Mouse (Mus musculus) intestine, embryonic 14.5 days (tissue): ENCODE data around the gene Rgs5. TPM values are rescaled to one million over a fixed set of nuclear protein-coding genes. Genes with fewer than 3 reads are reported as not detected.

ENCODE experiments used
- ATAC-seq: fragments of 200-750 bp; cut with Nextera tagmentation; replicated peaks from 2 replicates; pipeline ENCODE4 v1.8.0; 2017; ENCODE audit warnings: low read depth, moderate number of reproducible peaks, moderate TSS enrichment, moderate library complexity; ENCODE audit not compliant: low FRiP score, low TSS enrichment
- DNase-seq: peaks from one replicate; pipeline ENCODE4 v3.0.0-alpha.2; 2018; ENCODE audit warnings: low spot score
- H3K27ac ChIP-seq: fragments of 300-500 bp; sonication (generic); 2 replicates; pipeline ENCODE4 v1.5.1; 2014; ENCODE audit warnings: low read depth, mild to moderate bottlenecking, control low read depth
- H3K27me3 ChIP-seq: fragments of 300-500 bp; sonication (generic); replicated peaks from 2 replicates; pipeline ENCODE4 v1.6.1; 2014; ENCODE audit warnings: low read length, control low read depth; ENCODE audit not compliant: control insufficient read depth, insufficient read depth
- H3K36me3 ChIP-seq: fragments of 300-500 bp; sonication (generic); 2 replicates; pipeline ENCODE4 v1.6.1; 2014; ENCODE audit warnings: low read length, control low read depth; ENCODE audit not compliant: control insufficient read depth, insufficient read depth
- H3K4me1 ChIP-seq: fragments of 300-500 bp; sonication (generic); replicated peaks from 2 replicates; pipeline ENCODE4 v1.6.1; 2014; ENCODE audit warnings: low read length, control low read depth, mixed read lengths; ENCODE audit not compliant: control insufficient read depth, insufficient read depth
- H3K4me2 ChIP-seq: fragments of 300-500 bp; sonication (generic); 2 replicates; pipeline ENCODE4 v1.6.1; 2014; ENCODE audit warnings: low read length
- H3K4me3 ChIP-seq: fragments of 300-500 bp; sonication (generic); 2 replicates; pipeline ENCODE4 v1.5.1; 2014; ENCODE audit warnings: low read depth, low read length, control low read depth, mixed read lengths
- H3K9ac ChIP-seq: fragments of 300-500 bp; sonication (generic); 2 replicates; pipeline ENCODE4 v1.6.1; 2014; ENCODE audit warnings: mild to moderate bottlenecking, low read length
- H3K9me3 ChIP-seq: fragments of 300-500 bp; sonication (generic); 2 replicates; pipeline ENCODE4 v1.6.1; 2016; ENCODE audit warnings: low read length, control low read depth; ENCODE audit not compliant: control insufficient read depth
- WGBS: fragments of 180-500 bp; shearing (Covaris S2); extraction: QIAGEN DNeasy Blood & Tissue Kit; methylation state at CpG from one replicate; pipeline ENCODE4 v1.1.7; 2014; 5-methylcytosine and 5-hydroxymethylcytosine counted together
- polyA plus RNA-seq: library from polyadenylated mRNA; unstranded; fragments of >200 nt; fragmentation: Nextera tagmentation; extraction: Ambion mirVana; gene quantifications from 2 replicates; pipeline ENCODE4 v1.2.1, GENCODE M21; 2014

Rgs5 gene
- polyA plus RNA-seq, 1 experiment from 2014 or later: 20.9 TPM

- no peaks in the 10 kb centered on the region for H3K9me3 ChIP-seq
- no peak for ATAC-seq
- H3K27ac ChIP-seq: no peak overlapping the region
- H3K27me3 ChIP-seq: no peaks in the 10 kb centered on the region
- peaks cover under 1% of the 10 kb centered on the region; the same call in 1 of the 2 replicates for H3K36me3 ChIP-seq
- no peak overlapping the region for H3K4me3 ChIP-seq
- no peak for DNase-seq
- no peak overlapping the region for H3K4me2 ChIP-seq
- 75% methylated on average over 4 of the region's 4 CpGs for WGBS
- H3K4me1 ChIP-seq: no peaks in the 10 kb centered on the region
- no peak overlapping the region for H3K9ac ChIP-seq
These were observed 41.9 kb downstream of the Rgs5 start for GRCm38 (mm10) chr1:169697236-169697635.

- WGBS: 88% methylated on average over 2 of the region's 2 CpGs
These were observed 43.9 kb downstream of the Rgs5 start for GRCm38 (mm10) chr1:169699184-169699583.

GRCm38 (mm10) chr1:169704395-169705087 lies 49.2 kb downstream of the Rgs5 start:
- ATAC-seq (no peak), DNase-seq (no peak)
- no peak overlapping the region for H3K4me3 ChIP-seq
- no peak overlapping the region for H3K4me2 ChIP-seq
- H3K27me3 ChIP-seq: no peaks in the 10 kb centered on the region
- 90% methylated on average over 4 of the region's 4 CpGs for WGBS
- no peak overlapping the region for H3K9ac ChIP-seq
- H3K4me1 ChIP-seq: no peaks in the 10 kb centered on the region
- no peaks in the 10 kb centered on the region for H3K36me3 ChIP-seq
- H3K27ac ChIP-seq: no peak overlapping the region
- H3K9me3 ChIP-seq: no peaks in the 10 kb centered on the region

More at GRCm38 (mm10) chr1:169699184-169699583, 43.9 kb downstream of the Rgs5 start:
- H3K36me3 ChIP-seq: no peaks in the 10 kb centered on the region
- DNase-seq: no peak
- H3K4me1 ChIP-seq: no peaks in the 10 kb centered on the region
- no peaks in the 10 kb centered on the region for H3K9me3 ChIP-seq
- H3K4me3 ChIP-seq: no peak overlapping the region
- no peak overlapping the region for H3K27ac ChIP-seq
- H3K9ac ChIP-seq: no peak overlapping the region
- no peak for ATAC-seq
- no peaks in the 10 kb centered on the region for H3K27me3 ChIP-seq
- H3K4me2 ChIP-seq: no peak overlapping the region

GRCm38 (mm10) chr1:169721836-169722235 lies 66.5 kb downstream of the Rgs5 start:
- WGBS: 78% methylated on average over 2 of the region's 2 CpGs
- no peak overlapping the region for H3K4me2 ChIP-seq

GRCm38 (mm10) chr1:169726319-169726718 lies 71.0 kb downstream of the Rgs5 start:
- no peaks in the 10 kb centered on the region for H3K9me3 ChIP-seq
- no peak overlapping the region for H3K4me2 ChIP-seq
- H3K27me3 ChIP-seq: no peaks in the 10 kb centered on the region
- no peak overlapping the region for H3K27ac ChIP-seq
- WGBS: 67% methylated on average over 3 of the region's 3 CpGs
- no peaks in the 10 kb centered on the region for H3K4me1 ChIP-seq
- no peak for DNase-seq
- H3K4me3 ChIP-seq: no peak overlapping the region
- no peak for ATAC-seq
- H3K36me3 ChIP-seq: no peaks in the 10 kb centered on the region
- H3K9ac ChIP-seq: no peak overlapping the region

More at GRCm38 (mm10) chr1:169721836-169722235, 66.5 kb downstream of the Rgs5 start:
- no peaks in the 10 kb centered on the region for H3K4me1 ChIP-seq
- DNase-seq (no peak), ATAC-seq (no peak)
- no peak overlapping the region for H3K9ac ChIP-seq
- H3K27me3 ChIP-seq: no peaks in the 10 kb centered on the region
- no peak overlapping the region for H3K4me3 ChIP-seq
- no peaks in the 10 kb centered on the region for H3K36me3 ChIP-seq
- H3K27ac ChIP-seq: no peak overlapping the region
- no peaks in the 10 kb centered on the region for H3K9me3 ChIP-seq

GRCm38 (mm10) chr1:169730599-169731100 lies 75.3 kb downstream of the Rgs5 start:
- ATAC-seq: no peak
- H3K9ac ChIP-seq: no peak overlapping the region
- WGBS: 69% methylated on average over 7 of the region's 7 CpGs

GRCm38 (mm10) chr1:169736139-169736538 lies 80.8 kb downstream of the Rgs5 start:
- H3K4me1 ChIP-seq: no peaks in the 10 kb centered on the region
- no peaks in the 10 kb centered on the region for H3K27me3 ChIP-seq
- H3K36me3 ChIP-seq: no peaks in the 10 kb centered on the region
- ATAC-seq (no peak), DNase-seq (no peak)
- H3K4me3 ChIP-seq: no peak overlapping the region
- H3K9me3 ChIP-seq: no peaks in the 10 kb centered on the region
- WGBS: 61% methylated on average over 6 of the region's 6 CpGs
- no peak overlapping the region for H3K9ac ChIP-seq
- H3K4me2 ChIP-seq: no peak overlapping the region
- no peak overlapping the region for H3K27ac ChIP-seq

More at GRCm38 (mm10) chr1:169730599-169731100, 75.3 kb downstream of the Rgs5 start:
- H3K27me3 ChIP-seq: no peaks in the 10 kb centered on the region
- H3K36me3 ChIP-seq: no peaks in the 10 kb centered on the region
- no peak overlapping the region for H3K4me2 ChIP-seq
- no peak overlapping the region for H3K4me3 ChIP-seq
- DNase-seq: no peak
- H3K27ac ChIP-seq: no peak overlapping the region
- no peaks in the 10 kb centered on the region for H3K4me1 ChIP-seq
- H3K9me3 ChIP-seq: no peaks in the 10 kb centered on the region

- Histone ChIP-seq H3K36me3 (no peaks in the 10 kb centered on the region), H3K4me3 (no peak overlapping the region), H3K9me3 (no peaks in the 10 kb centered on the region), H3K4me2 (no peak overlapping the region), H3K27me3 (no peaks in the 10 kb centered on the region), H3K4me1 (no peaks in the 10 kb centered on the region), H3K9ac (no peak overlapping the region), H3K27ac (no peak overlapping the region)
- DNase-seq: peak; percentile 18
- WGBS: 89% methylated on average over 6 of the region's 6 CpGs
- no peak for ATAC-seq
These were observed 81.9 kb downstream of the Rgs5 start for GRCm38 (mm10) chr1:169737231-169737630.

GRCm38 (mm10) chr1:169741147-169741546 lies 85.8 kb downstream of the Rgs5 start:
- no peaks in the 10 kb centered on the region for H3K36me3 ChIP-seq
- no peak overlapping the region for H3K4me2 ChIP-seq
- no peak overlapping the region for H3K27ac ChIP-seq
- no peaks in the 10 kb centered on the region for H3K4me1 ChIP-seq
- no peak overlapping the region for H3K4me3 ChIP-seq
- no peak for DNase-seq
- WGBS: 80% methylated on average over 5 of the region's 5 CpGs
- H3K9me3 ChIP-seq: no peaks in the 10 kb centered on the region
- H3K9ac ChIP-seq: no peak overlapping the region
- ATAC-seq: no peak
- H3K27me3 ChIP-seq: 0 out of 2 replicates have a peak, but pooled peaks cover 1% of the 10 kb centered on the region
